Mouse (Mus musculus): Measurements from ENCODE around the gene Ror2.

Gene Ror2

DNA sequence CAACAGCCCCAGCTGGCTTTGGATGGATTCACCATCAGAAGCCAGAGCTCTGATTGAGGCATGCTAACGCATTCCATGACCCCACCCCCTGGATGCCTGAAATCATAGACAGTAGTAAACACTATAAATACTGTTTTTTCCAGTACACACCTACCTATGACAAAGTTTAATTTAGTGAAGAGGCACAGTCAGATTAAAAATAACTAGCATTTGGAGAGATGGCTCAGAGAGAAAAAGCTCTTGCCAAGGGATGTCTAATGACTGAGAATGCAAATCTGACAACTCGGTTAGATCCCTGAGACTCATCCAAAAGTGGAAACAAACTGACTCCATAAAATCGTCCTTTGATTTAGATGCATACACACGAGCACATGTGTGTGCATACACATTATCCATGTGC is 15.4 kb downstream of the Ror2 start:
- DNase-seq, result no peak

DNA sequence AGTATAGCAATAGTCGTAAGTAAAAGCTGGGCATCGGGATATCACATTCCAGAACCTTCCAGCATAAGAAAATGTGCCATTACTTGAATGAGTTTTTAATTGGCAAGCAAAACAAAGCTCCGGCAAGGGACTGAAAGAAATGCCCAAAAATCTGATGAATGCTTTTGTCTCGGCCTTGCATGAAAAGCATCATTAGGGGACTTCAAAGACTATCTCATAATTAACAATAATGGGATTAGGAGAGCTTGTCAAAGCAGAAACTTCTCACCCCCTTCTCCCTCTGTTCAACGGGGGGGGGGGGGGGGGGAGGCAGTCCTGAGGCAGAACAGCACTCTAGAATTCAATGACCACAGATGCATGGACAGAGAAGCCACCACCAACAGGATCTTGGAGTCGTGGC is 17.4 kb downstream of the Ror2 start:
- DNase-seq, result no peak

DNA sequence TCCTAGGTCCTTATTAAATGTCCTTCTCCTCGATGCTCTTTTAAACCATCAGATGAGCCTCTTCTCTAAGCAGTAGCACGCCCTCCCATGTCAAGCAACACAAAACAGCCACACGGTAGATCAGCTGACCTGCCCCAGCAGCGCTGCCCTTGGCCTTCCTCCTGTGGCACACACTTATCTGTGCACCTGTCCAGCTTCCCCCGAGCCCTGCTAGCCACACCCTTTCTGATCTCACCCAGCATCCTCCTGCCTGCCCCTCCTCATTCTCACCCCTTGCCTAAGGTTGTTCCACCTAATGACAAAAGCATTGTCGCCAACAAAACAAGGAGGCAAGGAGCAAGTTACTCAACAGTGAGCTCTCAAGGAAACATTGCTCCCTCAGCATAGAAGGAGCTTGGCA is 18.1 kb downstream of the Ror2 start:
- no peak for DNase-seq

DNA sequence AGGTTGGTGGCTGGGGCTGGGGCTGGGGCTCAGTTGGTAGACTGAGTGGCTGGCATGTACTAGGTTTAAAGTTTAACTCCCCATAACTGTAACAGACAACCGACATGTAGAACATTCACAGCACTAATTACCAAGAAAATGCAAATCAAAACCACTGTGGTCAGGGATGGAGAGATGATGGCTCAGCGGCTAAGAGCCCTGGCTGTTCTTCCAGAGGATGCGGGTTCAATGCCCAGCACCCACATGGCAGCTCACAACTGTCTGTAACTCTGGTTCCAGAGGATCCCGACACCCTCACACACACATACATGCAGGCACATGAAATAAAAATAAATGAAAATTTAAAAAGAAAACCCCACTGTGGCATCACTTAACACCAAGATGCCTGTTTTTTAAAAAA is 18.8 kb downstream of the Ror2 start:
- no peak for DNase-seq

DNA sequence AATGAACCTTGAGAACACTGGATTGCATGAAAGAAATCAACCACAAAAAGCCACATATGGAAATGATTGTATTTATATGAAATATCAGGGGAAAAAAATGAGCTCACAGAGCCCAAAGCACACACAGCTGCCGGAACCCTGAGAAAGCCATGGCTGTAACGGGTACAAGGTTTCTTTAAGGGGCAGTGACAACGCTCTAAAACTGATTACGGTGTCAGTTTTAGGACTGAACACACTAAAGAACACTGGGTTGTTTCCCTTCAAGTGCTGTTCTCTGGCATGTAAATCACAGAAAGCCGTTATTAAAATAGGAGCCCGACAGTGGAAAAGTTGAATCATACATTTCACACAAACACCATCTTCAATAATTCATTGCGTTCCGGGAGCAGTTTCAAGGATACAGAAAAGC is 19.4 kb downstream of the Ror2 start:
- DNase-seq, result no peak

DNA sequence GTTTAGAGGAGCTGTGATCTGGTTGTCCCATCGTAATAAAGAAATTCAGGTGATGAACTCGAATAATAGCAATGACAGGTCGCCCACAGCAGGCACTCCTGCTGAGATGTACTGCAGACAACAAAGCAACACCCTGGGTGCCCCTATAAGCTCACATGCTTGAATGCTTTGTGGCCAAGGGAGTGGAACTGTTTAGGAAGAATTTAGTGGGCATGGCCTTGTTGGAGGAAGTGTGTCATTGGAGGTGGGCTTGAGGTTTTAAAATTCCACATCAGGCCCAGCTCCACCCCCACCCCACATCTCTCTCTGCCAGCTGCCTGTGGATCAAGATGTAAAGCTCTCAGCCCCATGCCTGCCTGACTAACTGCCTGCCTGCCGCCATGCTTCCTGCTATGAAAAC is 21.0 kb downstream of the Ror2 start:
- no peak for DNase-seq

DNA sequence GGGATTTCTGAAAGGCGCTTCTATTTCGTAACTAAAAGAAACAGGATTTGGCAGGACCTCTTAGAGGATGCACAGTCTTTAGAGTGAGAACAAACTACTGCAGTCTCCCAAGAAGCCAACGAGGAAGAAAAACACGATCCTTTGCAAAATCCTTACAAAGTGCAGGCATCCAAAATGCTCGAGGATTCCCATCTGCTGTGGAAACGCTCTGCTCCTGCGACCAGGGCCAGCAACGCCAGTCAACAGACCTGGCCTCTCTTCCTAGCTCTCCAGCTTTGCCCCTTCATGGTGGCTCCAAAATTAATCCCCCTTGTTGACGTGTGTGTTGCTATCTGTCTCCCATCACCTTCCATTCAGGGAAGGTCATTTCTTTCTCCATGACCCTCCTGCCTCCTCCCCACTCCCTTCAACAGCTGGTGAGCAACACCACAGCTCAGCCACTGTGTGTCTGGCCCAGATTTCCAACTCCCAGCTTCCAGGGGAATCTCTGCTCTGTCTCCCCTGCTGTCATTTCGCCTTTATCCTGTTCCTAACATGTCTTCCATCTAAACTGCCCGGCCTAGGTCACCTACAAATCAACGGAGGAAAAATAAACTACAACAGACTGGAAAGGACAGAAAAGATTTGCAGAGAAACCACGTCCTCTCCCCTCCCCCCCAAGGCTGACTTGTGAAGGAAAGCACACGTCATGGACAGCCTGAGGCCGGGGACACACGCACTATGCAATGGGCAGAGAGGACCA is 23.2 kb downstream of the Ror2 start:
- no peak for DNase-seq

DNA sequence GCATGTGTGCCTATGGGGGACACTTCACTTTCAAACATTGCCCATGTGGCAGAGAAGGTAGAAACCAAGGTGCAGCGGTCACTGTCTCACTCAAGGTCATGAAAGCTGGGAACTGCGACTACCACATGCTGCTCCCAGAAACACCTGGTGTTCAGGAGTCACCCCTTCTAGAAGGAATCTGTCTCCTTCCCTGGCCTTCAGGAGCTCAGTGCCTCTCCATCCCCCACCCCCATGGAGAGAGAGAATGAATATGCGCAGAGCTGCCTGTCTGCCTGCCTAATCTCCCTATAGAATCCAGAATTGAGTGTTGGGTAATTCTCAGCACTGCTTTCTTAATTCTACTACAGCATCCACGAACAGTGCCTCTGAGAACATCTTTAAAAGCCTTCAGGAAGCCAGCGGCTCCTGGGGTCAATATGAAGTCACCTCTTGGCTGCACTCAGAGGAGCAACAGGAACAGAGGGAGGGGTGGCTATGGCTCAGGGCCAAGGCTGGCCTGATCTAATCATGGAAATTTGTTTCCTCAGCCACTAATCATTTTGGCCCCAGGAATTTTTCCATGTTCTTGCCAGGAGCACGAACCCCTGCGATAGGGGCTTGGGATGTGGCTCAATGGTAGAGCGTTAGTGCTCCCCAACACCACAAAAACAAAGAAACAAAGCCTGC is 24.7 kb downstream of the Ror2 start:
- no peak for DNase-seq

DNA sequence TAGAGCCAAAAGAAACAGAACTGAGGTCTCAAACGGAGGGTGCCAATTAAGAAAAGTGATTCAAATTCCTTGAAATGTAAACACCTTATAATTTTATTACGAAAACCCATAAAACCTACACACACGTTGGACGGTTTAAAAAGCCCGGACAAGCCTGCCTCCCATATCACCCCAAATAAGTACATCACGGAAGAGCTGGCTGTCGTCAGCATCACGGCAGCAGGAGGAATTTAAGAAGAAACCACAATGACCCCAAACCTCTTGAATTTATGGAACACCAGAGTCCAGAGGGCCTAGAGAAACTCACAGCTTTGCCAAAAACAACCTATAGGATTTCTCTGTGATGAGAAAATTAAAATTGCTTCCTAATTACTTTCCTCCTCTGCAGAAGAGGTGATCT is 27.0 kb downstream of the Ror2 start:
- DNase-seq, result no peak

DNA sequence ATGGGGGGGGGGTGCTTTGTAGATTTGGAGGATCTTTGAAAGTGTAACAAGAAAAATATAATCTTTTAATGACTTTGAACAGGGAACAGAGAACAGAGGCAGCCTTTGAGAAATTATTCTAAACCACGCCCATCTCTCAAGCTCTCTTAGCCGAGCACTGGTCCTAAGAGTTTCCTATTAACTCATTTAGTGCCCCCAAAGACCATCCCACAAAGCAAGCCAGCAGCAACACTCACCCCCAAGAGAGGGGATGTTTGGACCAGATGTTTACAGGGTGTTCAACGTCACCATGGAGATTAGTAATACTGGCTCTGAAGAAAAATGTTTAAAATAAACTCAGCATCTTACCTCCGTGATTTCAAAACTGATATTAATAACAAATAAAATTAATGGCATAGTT is 27.4 kb downstream of the Ror2 start:
- no peak for DNase-seq

DNA sequence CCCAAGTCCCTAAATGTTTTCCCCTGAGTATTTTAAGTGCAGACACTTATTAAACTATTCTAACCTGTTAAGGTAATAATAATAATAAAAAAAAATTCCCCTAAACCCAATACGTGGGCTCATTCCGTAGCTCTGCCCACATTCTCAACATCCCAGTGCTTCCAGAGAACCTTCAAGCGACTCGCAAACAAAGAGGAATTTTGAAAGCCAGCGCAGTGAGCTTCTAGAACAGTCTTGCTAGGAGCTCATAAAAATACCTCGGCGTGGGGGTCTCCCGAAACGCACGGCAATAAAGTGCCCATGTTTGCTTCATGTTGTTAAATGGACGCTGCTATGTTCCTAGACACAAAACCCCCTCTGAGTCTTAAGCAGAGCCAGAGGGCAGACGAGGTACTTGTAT is 32.7 kb downstream of the Ror2 start:
- DNase-seq, result no peak

DNA sequence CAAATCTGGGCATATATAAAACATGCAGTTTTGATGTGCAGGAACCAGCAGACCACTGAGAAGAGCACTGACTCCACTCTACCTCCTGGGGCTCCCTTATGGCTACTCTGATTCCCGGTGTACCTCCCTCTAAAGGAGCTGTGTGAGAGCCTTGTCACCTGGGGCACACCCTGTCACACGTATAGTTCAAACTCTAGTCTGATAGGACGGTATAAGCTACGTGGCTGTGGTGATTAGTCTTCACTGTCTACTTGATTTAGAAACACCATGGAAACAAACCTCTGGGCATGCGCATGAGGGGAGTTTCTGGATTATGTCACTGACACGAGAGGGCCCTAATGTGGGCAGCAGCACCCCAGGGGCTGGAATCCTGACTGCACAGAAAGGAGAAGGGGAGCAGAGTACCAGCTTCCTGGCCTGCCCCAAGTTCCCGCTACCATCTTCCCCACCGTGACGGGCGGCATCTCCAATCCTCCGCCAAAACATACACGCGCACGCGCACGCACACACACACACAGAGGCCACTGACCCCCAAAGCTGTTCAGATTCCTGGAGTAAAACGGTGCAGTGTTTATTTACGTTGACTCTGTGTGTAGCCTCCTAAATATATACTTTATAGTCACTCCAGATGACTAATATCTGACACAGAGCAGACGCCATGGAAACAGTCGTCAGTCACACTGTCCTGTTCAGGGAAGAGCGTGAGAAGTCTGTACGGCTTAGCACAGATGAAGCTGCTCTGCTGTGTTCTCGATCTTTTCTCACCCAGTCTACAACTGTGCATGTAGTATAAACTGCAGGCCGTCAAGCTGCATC is 37.1 kb downstream of the Ror2 start:
- DNase-seq, result no peak

DNA sequence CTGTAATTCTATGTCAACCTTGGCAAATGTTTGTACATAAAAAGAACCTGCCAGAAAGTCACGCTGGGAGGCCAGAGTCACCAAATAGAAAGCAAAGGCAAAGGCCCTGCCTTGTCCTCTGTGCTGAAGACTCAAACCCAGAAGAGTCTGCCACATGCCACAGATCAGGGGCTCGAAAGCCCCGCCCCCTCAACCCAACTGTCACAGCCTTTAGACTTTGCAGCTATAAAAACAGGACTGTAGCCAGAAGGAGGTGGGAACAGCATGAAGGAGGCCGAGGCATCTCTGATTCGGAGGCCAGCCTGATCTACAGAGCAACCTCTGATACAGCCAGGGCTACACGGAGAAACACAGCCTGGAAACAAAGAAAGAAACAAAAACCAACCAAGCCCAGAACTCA is 37.8 kb downstream of the Ror2 start:
- DNase-seq, result no peak

DNA sequence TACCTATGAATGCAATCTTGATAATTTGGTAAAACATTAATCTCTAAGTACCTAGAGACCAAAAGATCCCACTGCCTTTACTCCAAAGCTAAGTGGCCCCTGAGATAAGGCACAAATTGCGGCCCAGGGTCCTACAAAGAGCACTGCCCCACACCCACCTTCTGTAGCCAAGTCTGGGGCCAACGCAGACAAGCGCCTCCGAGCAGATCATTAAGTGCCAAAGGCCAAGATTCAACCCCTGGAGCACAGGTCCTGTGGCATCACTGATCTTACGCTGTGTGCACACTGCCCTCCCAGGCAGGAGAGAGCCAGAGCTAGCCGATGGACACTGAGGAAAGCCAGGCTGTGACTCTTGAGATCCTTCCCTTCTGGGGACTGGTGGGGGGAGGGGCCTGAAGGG is 38.7 kb downstream of the Ror2 start:
- DNase-seq, result no peak

DNA sequence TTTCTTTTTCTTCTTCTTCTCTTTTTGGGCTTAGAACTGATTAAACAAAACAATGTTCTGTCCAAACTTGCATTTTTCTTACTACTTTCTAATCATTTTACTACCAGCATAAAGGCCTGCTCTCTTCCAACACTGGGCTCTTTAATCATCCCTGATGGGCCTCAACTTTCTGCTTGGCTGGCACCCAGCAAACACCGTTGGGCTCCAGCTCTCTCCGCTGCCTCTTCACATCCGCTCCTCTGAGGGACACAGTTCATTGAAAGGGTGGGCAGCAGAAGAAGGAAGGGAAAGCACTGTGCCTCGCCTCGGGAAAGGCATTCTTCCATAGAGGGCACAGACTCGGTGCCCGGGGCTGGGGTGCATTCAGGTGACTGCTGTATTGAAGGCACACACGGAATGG is 41.8 kb downstream of the Ror2 start:
- no peak for DNase-seq

DNA sequence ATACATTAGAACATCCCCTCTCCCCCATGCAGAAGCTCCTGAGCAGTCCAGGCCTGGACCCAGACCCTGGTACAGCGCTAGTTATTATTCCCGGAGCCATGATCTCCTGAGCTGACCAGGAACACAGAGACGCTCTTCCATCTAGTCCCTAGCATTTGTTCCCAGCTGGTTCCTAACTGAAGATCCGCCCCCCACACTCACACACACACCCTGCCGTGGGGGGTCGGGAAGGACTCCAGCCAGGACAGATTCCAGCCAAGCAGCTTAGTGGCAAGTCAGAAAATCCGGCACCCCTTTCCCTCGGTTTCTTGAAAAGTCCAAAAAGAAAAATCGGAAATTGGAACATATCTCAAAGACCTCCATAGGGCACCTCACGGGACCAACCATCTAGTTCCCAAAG is 48.5 kb downstream of the Ror2 start:
- no peak for DNase-seq

DNA sequence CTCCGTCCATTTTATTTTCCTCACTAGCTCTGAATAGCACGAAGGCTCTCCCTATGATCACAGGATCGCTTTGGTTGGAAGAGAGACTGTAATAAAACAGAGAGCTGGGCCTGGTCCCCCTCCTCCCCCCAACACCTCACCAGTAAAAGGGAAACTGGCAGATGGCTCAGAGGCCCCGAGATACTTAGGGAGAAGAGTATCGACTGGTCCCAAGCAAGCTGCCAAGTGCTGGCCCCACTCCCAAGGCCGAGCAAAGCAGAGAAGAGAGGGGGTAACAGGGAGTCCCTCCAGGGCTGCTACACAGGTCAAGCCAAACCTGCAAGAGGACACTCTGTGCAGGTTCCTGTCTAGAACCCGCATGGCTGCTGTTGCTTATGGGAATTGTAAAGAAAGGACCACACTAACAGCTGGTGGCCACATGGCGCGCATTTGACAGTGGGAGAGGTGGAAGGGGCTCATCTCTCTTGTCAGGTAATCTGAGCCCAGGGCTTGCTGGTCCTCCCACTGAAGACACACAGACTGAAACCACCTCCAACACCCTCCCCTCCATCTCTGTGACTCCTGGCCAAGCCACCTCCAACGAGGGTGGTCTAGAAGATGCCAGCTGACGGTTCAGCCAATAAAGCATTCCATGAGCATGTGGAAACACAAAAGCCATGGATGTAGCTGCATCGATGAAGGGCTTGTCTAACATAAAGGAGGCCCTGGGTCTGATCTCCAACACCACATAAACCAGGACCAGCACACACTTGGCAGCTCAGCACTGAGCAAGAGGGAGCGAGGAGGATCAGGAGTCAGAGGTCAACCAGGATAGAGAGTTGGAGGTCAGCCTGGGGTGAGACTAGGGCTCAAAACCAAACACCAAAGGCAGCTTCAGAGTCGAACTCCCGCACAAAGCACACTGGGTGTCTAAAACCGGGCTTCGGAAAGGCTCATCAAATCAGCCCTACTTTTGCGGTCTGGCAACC is 49.2 kb downstream of the Ror2 start:
- no peak for DNase-seq

DNA sequence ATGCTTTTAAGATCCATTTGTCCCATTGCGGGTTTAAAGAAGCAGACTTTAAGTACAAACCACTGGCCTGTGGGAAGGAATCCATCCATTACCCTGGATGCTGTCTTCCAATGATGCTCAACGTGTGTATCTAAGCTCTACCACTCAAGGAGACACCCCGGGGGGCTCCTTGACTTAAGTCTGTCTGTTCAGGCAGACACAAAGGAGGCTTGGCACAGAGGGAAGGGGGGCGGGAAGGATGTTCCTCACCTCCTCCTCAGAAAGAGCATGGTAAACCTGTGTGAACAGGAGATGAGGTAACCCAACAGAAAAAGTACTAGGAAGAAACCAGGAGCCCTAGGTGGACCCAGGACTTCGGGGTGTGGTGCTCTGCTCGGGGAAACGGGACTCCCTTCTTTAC is 50.0 kb downstream of the Ror2 start:
- no peak for DNase-seq

DNA sequence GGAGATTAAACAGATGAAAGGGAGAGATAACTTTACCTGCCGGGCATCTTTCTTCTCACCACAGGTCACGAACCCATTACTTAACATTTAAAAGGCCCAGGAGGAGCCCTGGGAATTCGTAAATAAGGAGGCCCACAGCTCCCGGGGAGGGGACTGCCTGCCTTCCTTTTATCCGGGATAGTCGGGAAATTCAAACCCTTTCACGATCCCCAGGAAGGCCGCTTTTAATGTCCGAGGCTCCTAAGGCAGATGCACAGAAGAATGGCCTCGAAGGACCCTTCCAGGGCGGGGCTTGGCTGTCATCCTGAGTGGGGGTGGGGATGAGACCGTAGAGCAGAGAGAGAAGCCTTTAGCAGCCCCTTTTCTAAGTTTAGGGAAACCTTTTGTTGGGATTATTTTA is 51.1 kb downstream of the Ror2 start:
- no peak for DNase-seq

DNA sequence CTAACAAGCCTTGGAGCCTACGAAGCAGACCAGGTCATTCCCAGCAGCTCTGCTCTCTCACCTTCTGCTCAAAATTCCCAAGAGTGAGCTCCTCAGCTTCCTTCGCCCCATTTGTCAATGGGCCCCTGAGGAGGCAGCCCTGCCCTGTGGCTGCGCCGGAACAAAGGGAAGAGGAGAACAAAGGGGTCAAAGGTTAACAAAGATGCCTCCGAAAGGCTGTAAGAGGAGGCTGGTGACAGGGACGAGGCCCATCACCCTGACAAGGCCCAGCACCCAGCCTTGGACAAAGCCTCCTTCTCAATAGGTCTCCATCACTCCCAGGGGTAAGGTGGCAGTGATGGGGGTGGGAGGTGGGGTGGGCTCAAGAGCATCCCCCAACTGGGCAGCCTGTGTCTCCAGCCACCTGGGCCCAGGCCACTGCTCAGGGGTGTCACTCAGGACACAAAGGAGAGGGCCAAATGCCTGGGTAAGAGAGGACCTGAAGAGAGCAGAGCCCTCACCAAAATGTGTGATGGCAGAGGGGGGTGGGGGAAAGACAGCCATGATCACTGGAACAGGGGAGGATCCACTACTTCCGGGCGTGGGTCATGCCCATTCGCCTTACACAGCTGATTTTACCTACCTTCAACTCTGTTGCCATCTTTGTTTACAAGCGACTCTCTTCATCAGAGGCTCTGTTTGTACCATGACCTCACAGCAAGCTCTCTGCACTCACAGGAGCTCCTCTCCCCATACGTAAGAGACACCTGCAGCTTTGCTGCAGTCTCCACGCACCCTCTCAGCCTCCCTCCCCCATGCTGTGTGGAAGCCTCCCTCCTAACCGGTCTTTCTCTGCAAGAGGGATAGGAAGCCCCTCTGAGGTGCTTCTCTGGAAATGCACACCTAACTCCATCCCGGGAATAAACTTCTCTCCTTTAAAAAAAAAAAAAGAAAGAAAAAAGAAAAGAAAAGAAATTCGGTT is 51.8 kb downstream of the Ror2 start:
- DNase-seq, result no peak

DNA sequence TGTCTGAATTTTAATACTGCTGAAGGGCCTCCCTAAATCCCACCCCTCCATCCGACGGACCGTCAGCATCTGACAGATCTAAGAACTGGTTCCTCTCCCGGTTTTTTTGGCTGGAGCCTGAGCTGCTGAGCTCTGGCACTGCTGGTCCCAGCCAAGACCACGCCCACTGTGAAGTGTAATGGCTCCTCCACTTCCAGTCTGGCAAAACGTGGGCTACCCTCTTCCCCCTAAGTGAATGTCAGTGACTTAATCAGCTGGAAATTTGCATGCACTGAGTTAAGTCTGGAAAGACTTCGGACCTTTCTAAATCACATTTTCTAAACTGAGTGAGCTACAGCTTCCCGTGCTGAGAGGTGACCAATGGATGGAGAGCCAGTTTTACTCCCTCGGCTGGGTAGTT is 52.5 kb downstream of the Ror2 start:
- no peak for DNase-seq

DNA sequence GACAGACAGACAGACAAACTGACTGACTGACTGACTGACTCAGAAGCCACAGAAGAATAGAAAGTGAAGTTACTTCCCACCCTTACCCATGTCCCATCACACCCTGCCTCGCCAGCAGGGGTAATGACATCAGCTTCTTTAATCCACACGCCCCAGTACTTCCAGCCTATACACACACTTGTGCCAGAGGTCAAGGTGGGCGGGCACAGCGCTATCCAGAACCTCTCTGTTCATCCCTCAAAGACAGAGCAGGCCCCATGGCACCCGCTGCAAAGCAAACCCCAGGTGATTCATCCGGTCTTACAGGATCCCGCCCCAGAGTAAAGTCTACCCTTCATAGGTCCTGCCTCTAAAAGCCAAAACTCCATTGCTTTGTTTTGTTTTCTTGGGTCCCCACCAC is 53.5 kb downstream of the Ror2 start:
- DNase-seq, result no peak

Data from thymus, postnatal 36 days (tissue).